Mouse (Mus musculus): ENCODE results near the gene 5330417C22Rik. TPM values are rescaled to one million over a fixed set of nuclear protein-coding genes. Genes with fewer than 3 reads are reported as not detected.
"Not testable (repeated sequence)": the region's sequence is repeated elsewhere in the genome, so short reads cannot be mapped to it uniquely, and the experiment has no call there.

The 5330417C22Rik gene
- polyA plus RNA-seq, 1 experiment, result not detected

DNA sequence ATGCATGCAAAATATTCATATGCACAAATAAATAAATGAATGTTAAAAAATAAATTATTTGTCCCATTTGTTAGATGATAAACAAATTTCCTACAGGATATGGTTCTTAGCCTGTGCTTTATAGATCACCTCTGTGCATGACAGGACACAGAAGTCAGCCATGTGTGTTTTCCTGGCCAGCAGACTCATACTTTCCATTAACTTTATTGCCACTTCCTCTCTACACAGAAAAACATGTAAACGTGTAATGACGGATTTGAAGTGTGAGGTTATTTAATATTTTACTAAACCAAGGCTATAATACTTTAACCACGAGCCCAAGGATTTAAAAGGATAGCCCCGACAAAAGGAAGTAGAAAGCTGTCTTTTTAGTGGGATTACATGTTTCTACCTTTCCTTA lies 32.4 kb downstream of the 5330417C22Rik start:
- Histone ChIP-seq H3K4me1 (ENCODE audit: control insufficient read depth, insufficient read depth, low read length) (no peaks in the 10 kb centered on the region), H3K27ac (ENCODE audit: insufficient read depth, low read length) (no peak overlapping the region), H3K4me3 (ENCODE audit: insufficient read depth, low read length) (no peak overlapping the region)
- TF ChIP-seq POLR2A (IDR thresholded peaks at IDR 0.05; ENCODE audit: low read depth, low read length) (no peak), CTCF (IDR thresholded peaks at IDR 0.05; ENCODE audit: borderline replicate concordance, insufficient read depth, low read length) (no peak)

DNA sequence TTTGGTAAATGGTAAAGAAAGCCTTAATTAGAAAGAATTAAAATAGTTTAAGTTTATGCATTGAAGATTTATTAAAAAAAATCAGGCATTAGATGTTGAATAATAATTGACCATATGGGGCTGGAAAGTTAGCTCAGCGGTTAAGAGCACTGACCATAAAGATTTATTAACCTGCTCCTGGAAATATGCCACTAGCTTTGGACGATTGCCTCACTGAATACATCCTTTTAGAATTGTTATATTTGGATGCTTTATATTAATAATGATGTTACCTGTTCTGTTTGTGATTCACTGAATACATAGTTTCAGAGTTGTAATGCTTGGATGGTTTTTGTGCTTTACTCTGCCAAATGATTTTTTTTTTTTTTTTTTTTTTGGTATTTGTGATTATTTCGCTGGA lies 34.9 kb downstream of the 5330417C22Rik start:
- not testable (repeated sequence) for H3K27ac ChIP-seq (ENCODE audit: insufficient read depth, low read length); H3K4me1 ChIP-seq (ENCODE audit: control insufficient read depth, insufficient read depth, low read length); H3K4me3 ChIP-seq (ENCODE audit: insufficient read depth, low read length)

DNA sequence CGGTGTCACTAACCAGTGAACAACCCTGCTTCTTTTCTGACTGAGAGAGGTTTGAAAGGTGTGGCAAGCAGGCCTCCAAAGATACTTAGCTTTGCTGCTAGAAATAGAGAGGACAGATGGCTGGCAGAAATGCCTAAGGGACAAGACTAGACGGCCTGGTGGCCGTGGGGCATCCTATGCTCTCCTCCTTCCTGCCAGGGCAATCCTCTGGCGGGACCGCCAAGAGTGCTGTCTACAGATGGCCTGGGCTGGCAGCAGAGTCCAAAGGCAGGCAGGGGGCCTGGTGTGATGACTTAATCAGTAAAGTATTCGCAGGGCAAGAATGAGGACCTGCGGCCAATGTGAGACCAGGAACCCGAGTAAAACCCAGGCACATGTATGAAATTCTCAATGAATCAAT lies 36.5 kb downstream of the 5330417C22Rik start:
- Histone ChIP-seq H3K27ac (ENCODE audit: insufficient read depth, low read length) (no peak overlapping the region), H3K4me1 (ENCODE audit: control insufficient read depth, insufficient read depth, low read length) (no peaks in the 10 kb centered on the region), H3K4me3 (ENCODE audit: insufficient read depth, low read length) (no peak overlapping the region)
- TF ChIP-seq POLR2A (IDR thresholded peaks at IDR 0.05; ENCODE audit: low read depth, low read length) (no peak), CTCF (IDR thresholded peaks at IDR 0.05; ENCODE audit: borderline replicate concordance, insufficient read depth, low read length) (no peak)

DNA sequence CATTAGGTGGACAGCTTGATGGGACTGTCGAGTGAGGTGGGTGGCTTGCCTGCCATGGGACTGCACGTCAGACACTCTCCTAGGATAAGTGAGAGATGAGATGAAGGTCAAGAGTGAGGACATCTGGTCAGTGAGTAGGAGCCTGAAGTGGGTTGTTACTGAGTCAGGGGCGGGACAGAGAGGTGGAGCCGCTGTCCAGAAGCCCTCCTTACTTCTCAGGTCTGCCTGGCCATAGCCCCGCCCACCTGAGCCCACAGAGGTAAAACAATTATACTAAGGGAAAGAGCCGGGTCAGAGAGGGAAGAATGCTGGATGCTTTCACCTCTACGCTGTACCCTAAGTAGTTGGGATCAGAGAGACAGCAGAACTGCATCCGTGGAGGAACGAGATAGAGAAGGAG lies 38.7 kb downstream of the 5330417C22Rik start:
- no peak overlapping the region for H3K4me3 ChIP-seq (ENCODE audit: insufficient read depth, low read length)
- TF ChIP-seq CTCF (IDR thresholded peaks at IDR 0.05; ENCODE audit: borderline replicate concordance, insufficient read depth, low read length), result no peak
- no peak for TF ChIP-seq POLR2A (IDR thresholded peaks at IDR 0.05; ENCODE audit: low read depth, low read length)
- H3K4me1 ChIP-seq (ENCODE audit: control insufficient read depth, insufficient read depth, low read length), result no peaks in the 10 kb centered on the region
- H3K27ac ChIP-seq (ENCODE audit: insufficient read depth, low read length), result no peak overlapping the region

DNA sequence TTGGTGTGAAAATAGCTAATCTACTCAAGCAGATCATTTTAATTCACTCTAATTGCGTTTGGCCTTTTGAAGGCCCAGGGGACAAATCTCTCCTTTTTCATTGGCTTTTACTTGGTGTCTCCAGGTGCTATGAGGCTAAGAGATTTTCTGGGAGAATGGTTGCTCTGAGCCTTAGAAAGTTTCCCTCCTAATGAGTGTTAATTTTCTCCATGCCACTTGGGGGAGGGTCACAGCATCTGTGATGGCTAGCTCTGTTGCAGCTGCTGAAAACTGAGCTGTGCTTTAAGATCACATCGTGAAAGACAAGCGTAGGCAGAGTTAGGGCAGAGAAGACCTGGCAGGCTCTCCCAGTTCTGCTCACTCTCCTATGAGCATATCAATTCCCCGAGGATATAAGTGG lies 40.9 kb downstream of the 5330417C22Rik start:
- no peak overlapping the region for H3K4me3 ChIP-seq (ENCODE audit: insufficient read depth, low read length)
- no peak overlapping the region for H3K27ac ChIP-seq (ENCODE audit: insufficient read depth, low read length)
- no peaks in the 10 kb centered on the region for H3K4me1 ChIP-seq (ENCODE audit: control insufficient read depth, insufficient read depth, low read length)
- TF ChIP-seq POLR2A (IDR thresholded peaks at IDR 0.05; ENCODE audit: low read depth, low read length), result no peak
- TF ChIP-seq CTCF (IDR thresholded peaks at IDR 0.05; ENCODE audit: borderline replicate concordance, insufficient read depth, low read length), result no peak

DNA sequence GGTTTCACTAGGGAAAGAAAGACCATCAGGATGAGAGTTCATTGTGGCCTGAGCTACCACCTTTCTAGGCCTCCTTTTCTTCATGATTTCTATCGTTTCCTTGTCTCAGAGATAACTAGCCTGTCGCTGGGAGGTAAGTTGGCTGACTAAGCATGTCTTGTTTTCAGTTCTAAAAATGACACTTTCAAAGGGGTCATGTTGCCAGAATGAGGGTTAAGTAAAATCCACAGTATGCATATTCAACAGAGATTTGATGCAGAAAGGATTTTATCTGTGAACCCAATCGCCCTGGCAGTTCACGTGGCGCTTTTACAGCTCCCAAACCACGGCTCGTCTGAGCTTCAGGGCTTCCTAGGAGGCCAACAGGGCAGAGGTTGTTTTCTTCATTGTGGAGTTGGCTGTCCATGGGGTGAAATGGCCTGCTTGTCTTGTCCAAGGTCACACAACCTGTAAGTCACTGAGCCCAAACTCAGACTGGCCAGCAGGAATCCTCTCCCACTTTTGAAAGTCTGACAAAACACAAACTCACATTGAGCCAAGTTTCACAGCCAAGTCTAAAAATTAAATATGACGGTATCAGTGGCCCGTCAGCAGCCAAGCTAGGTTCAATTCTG lies 41.4 kb downstream of the 5330417C22Rik start:
- no peaks in the 10 kb centered on the region for H3K4me1 ChIP-seq (ENCODE audit: control insufficient read depth, insufficient read depth, low read length)
- no peak overlapping the region for H3K4me3 ChIP-seq (ENCODE audit: insufficient read depth, low read length)
- H3K27ac ChIP-seq (ENCODE audit: insufficient read depth, low read length), result no peak overlapping the region
- TF ChIP-seq POLR2A (IDR thresholded peaks at IDR 0.05; ENCODE audit: low read depth, low read length) (no peak), CTCF (IDR thresholded peaks at IDR 0.05; ENCODE audit: borderline replicate concordance, insufficient read depth, low read length) (no peak)

DNA sequence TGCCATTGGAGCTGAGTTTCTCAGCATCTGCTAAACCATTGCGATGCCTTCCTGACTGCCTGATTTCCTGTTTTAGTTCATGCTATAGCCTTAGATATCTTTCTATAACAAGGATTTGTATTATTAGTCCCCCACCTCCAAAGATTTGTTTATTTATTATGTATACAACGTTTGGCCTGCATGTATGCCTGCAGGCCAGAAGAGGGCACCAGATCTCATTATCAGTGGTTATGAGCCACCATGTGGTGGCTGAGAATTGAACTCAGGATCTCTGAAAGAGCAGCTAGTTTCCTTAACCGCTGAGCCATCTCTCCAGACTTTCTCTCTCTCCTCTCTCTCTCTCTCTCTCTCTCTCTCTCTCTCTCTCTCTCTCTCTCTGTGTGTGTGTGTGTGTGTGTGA lies 46.4 kb downstream of the 5330417C22Rik start:
- no peak overlapping the region for H3K4me3 ChIP-seq (ENCODE audit: insufficient read depth, low read length)
- H3K27ac ChIP-seq (ENCODE audit: insufficient read depth, low read length), result no peak overlapping the region
- TF ChIP-seq CTCF (IDR thresholded peaks at IDR 0.05; ENCODE audit: borderline replicate concordance, insufficient read depth, low read length) (no peak), POLR2A (IDR thresholded peaks at IDR 0.05; ENCODE audit: low read depth, low read length) (no peak)
- H3K4me1 ChIP-seq (ENCODE audit: control insufficient read depth, insufficient read depth, low read length), result no peaks in the 10 kb centered on the region

DNA sequence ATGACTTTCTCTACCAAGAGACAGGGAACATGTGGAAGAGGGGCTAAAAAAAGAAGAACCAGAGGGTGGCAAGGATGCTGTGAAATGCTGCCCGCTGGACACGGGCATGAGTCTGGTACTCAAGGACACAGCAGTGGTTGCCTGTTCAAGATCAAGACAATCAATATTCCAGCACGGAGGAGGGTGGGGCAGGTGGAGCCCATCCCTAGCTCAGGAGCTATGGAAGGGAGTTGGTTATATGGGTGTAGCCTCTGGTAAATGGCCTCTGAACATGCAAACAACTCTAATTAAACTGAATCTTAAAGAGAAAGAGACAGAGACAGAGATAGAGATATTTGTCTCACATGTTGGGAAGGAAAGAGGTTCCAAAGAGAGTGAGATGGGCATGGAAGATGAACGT lies 51.6 kb downstream of the 5330417C22Rik start:
- no peak overlapping the region for H3K4me3 ChIP-seq (ENCODE audit: insufficient read depth, low read length)
- no peak overlapping the region for H3K27ac ChIP-seq (ENCODE audit: insufficient read depth, low read length)
- H3K4me1 ChIP-seq (ENCODE audit: control insufficient read depth, insufficient read depth, low read length), result no peaks in the 10 kb centered on the region
- TF ChIP-seq CTCF (IDR thresholded peaks at IDR 0.05; ENCODE audit: borderline replicate concordance, insufficient read depth, low read length) (no peak), POLR2A (IDR thresholded peaks at IDR 0.05; ENCODE audit: low read depth, low read length) (no peak)

DNA sequence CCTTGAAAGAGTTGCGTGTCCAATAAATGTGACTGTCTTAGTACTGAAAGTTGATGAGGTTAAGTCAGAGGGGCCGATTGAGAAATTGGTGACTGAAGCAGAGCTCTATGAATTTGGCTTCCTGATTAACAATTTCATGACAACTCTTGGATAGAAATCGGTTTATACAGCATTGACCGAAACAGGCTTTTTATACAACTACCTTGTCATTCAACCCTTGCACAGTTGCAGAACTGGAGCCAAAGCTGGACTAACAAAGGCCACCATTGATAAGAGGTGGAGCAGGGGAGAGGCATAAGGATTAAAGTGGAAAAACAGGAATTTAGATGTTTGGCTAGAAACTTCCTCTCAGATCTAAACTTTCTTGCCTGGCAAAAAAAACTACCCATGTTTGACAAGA lies 57.5 kb downstream of the 5330417C22Rik start:
- no peak for TF ChIP-seq CTCF (IDR thresholded peaks at IDR 0.05; ENCODE audit: borderline replicate concordance, insufficient read depth, low read length)
- TF ChIP-seq POLR2A (IDR thresholded peaks at IDR 0.05; ENCODE audit: low read depth, low read length), result no peak
- Histone ChIP-seq H3K4me1 (ENCODE audit: control insufficient read depth, insufficient read depth, low read length) (no peaks in the 10 kb centered on the region), H3K4me3 (ENCODE audit: insufficient read depth, low read length) (no peak overlapping the region), H3K27ac (ENCODE audit: insufficient read depth, low read length) (no peak overlapping the region)

DNA sequence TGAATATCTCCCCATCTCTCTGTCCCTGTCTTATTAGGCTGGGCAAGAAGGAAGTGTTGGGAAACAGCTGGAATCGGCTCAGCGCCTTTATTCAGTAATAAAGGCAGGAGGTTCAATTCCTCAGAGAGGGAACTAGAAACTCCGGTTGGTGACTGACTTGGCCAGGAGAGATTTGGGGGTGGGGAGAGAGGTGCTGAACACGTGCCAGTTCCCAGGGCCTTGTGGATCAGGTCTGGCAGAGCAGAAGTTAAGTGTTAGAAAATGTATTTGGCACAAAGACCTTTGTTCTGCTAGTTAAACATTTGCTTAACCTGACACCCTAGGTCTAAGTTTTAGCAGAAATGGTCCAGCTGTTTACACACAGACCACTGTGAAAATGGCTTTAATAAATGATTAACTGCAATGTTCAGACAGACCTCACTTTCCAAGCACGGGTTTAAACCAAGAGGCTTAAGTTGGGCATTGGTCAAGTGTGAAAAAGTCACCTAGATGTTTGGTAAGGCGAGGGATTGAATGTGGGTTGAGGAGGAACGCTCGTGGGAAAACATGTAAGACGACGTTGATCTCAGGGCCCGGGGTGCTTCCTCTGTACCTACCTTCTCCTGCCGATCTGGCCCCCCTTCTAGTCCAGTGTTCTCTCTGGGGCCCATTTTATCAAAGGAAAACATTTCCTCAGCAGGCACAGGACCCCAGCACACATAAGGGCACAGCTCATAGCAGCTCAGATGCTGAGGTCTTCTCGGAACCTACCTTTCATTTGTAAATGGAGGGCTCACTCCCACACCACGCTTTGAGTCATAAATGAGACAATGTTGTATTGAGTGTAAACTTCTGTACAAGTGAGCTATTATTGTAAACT lies 59.3 kb downstream of the 5330417C22Rik start:
- Histone ChIP-seq H3K4me1 (ENCODE audit: control insufficient read depth, insufficient read depth, low read length) (no peaks in the 10 kb centered on the region), H3K27ac (ENCODE audit: insufficient read depth, low read length) (no peak overlapping the region), H3K4me3 (ENCODE audit: insufficient read depth, low read length) (no peak overlapping the region)
- TF ChIP-seq POLR2A (IDR thresholded peaks at IDR 0.05; ENCODE audit: low read depth, low read length) (no peak), CTCF (IDR thresholded peaks at IDR 0.05; ENCODE audit: borderline replicate concordance, insufficient read depth, low read length) (no peak)
